32 mouse cellular contexts compared by ENCODE assay signal in genomic region chr5:30146526-30146925, GRCm38 (mm10). TPM values are rescaled to one million over a fixed set of nuclear protein-coding genes. Genes with fewer than 3 reads are reported as not detected.
A peak's percentile ranks its signal among the peaks of the same experiment; 100 is the strongest.
DNase-seq lines count a peak whose midpoint lies in the region.
"Had no signal": no experiment of that assay in that cellular context is flagged by ENCODE, and none has a peak within 500 bp of the region (broad histone marks: within the 10 kb centered on the region; RNA-seq: fewer than 3 reads in every experiment).

No protein-coding gene starts in this region.

- peaks cover 13% of the 10 kb centered on the region; the same call in 1 of the 2 replicates for H3K4me1 ChIP-seq in brown adipose tissue, adult 24 weeks (ENCODE audit: control insufficient read depth, insufficient read depth, insufficient read length, low read length)
- H3K4me1 ChIP-seq: embryonic facial prominence, embryonic 15.5 days had no signal

- peak; percentile 47 for DNase-seq in adrenal gland, postnatal 10 days
- no peak for DNase-seq in adrenal gland, adult 8-10 months
- peak; percentile 56 for DNase-seq in heart, adult 11 months
- no peak for DNase-seq in heart, postnatal 4 days
- DNase-seq in Muller cell, postnatal 12 days (ENCODE audit: inconsistent ontology term), result peak; percentile 59
- no peak for DNase-seq in layer of hippocampus, adult 18-20 months (ENCODE audit: low spot score in 2 of 2)
- no peak for DNase-seq in right cerebral cortex, postnatal 10 days (ENCODE audit: low spot score in 2 of 2)
- DNase-seq: adrenal gland, postnatal 36 days; B cell, adult 2 months; cerebellum, adult 11 months; cerebellum, adult 18-20 months; cerebellum, adult 8-10 months; cerebellum, adult 9-11 months; cerebellum, postnatal 14 days; cerebellum, postnatal 36 days; embryo, embryonic 11 days; forebrain, postnatal 0 days had no signal

- H3K4me3 ChIP-seq in brown adipose tissue, adult 24 weeks (ENCODE audit: insufficient read depth, low read depth, low read length), result no peak overlapping the region
- H3K4me3 ChIP-seq: embryonic facial prominence, embryonic 13.5 days; embryonic facial prominence, embryonic 15.5 days; erythroblast, embryonic 14.5 days; forebrain, embryonic 13.5 days; forebrain, embryonic 15.5 days had no signal

- H3K27ac ChIP-seq in brown adipose tissue, adult 24 weeks (replicated peaks; ENCODE audit: low read depth, low read length), result peak overlapping the region; percentile 89
- H3K27ac ChIP-seq: embryonic facial prominence, embryonic 13.5 days; embryonic facial prominence, embryonic 15.5 days; forebrain, embryonic 13.5 days; forebrain, embryonic 15.5 days had no signal

RNA-seq across cellular contexts. Expression of gene Hadha, which starts 8.4 kb away (rescaled TPM):
- total RNA-seq in adrenal gland, postnatal 10 days (2021), result 100 to 1,000 TPM; 921 to 997 TPM
- 100 to 1,000 TPM; 363 to 446 (median 399) TPM for total RNA-seq in adrenal gland, adult 8-10 months (2022)
- 1,000 to 10,000 TPM; 1,073 to 1,141 TPM for total RNA-seq in heart, postnatal 4 days (2021)
- polyA plus RNA-seq in brown adipose tissue, adult 24 weeks (2012; ENCODE audit: insufficient read depth, insufficient read length, missing spikeins), result 1,889 and 2,102 TPM in 2 replicates
- 10 to 100 TPM; 70.6 to 71.9 TPM for total RNA-seq in layer of hippocampus, adult 18-20 months (2021)

RNA-seq across cellular contexts. Expression of gene Hadhb, which starts 8.5 kb away (rescaled TPM):
- 1,000 to 10,000 TPM; 1,471 to 1,600 TPM for total RNA-seq in adrenal gland, postnatal 10 days (2021)
- total RNA-seq in adrenal gland, adult 8-10 months (2022), result 100 to 1,000 TPM; 412 to 817 (median 632) TPM
- total RNA-seq in heart, postnatal 4 days (2021), result 1,000 to 10,000 TPM; 1,045 to 1,083 TPM
- 4,023 and 4,386 TPM in 2 replicates for polyA plus RNA-seq in brown adipose tissue, adult 24 weeks (2012; ENCODE audit: insufficient read depth, insufficient read length, missing spikeins)
- total RNA-seq in layer of hippocampus, adult 18-20 months (2021), result 10 to 100 TPM; 95.8 to 97.8 TPM

RNA-seq across cellular contexts. Expression of gene 3110082J24Rik, which starts 40.6 kb away (rescaled TPM):
- total RNA-seq in adrenal gland, postnatal 10 days (2021), result not detected
- not detected for total RNA-seq in adrenal gland, adult 8-10 months (2022)
- not detected for total RNA-seq in heart, postnatal 4 days (2021)
- not detected in 2 replicates for polyA plus RNA-seq in brown adipose tissue, adult 24 weeks (2012; ENCODE audit: insufficient read depth, insufficient read length, missing spikeins)
- 1 to 10 TPM; 2.6 to 4.1 TPM for total RNA-seq in layer of hippocampus, adult 18-20 months (2021)
- total RNA-seq: adrenal gland, adult 18-20 months; adrenal gland, postnatal 36 days; CH12.LX; common myeloid progenitor, adult 5-6 weeks; G1E had no signal
- polyA plus RNA-seq: activated CD4-positive, CD25-positive, alpha-beta regulatory T cell, adult 4 months; CD4-positive, CD25-positive, alpha-beta regulatory T cell, adult 4 months; embryonic facial prominence, embryonic 13.5 days; embryonic facial prominence, embryonic 15.5 days; erythroblast, embryonic 14.5 days; G1E; Patski had no signal

RNA-seq across cellular contexts. Expression of gene Garem2, which starts 41.6 kb away (rescaled TPM):
- under 1 TPM; 0.12 to 0.30 TPM for total RNA-seq in adrenal gland, postnatal 10 days (2021)
- total RNA-seq in adrenal gland, adult 8-10 months (2022), result under 1 TPM in 1 of 4 experiments, not detected in 3; 0.10 TPM
- total RNA-seq in heart, postnatal 4 days (2021), result under 1 TPM; 0.27 to 0.45 TPM
- polyA plus RNA-seq in brown adipose tissue, adult 24 weeks (2012; ENCODE audit: insufficient read depth, insufficient read length, missing spikeins), result not detected in 2 replicates
- total RNA-seq in layer of hippocampus, adult 18-20 months (2021), result 10 to 100 TPM; 10.9 to 11.3 TPM
- total RNA-seq: adrenal gland, adult 18-20 months; adrenal gland, postnatal 36 days; common myeloid progenitor, adult 5-6 weeks had no signal
- polyA plus RNA-seq: activated CD4-positive, CD25-positive, alpha-beta regulatory T cell, adult 4 months; CD4-positive, CD25-positive, alpha-beta regulatory T cell, adult 4 months; erythroblast, embryonic 14.5 days; G1E had no signal

RNA-seq across cellular contexts. Expression of gene Adgrf3, which starts 59.0 kb away (rescaled TPM):
- under 1 TPM; 0.30 to 0.58 TPM for total RNA-seq in adrenal gland, postnatal 10 days (2021)
- total RNA-seq in adrenal gland, adult 8-10 months (2022), result not detected
- total RNA-seq in heart, postnatal 4 days (2021), result under 1 TPM; 0.21 to 0.45 TPM
- not detected in 2 replicates for polyA plus RNA-seq in brown adipose tissue, adult 24 weeks (2012; ENCODE audit: insufficient read depth, insufficient read length, missing spikeins)
- not detected for total RNA-seq in layer of hippocampus, adult 18-20 months (2021)
- total RNA-seq: adrenal gland, adult 18-20 months; adrenal gland, postnatal 36 days; common myeloid progenitor, adult 5-6 weeks; forebrain, postnatal 0 days had no signal
- polyA plus RNA-seq: activated CD4-positive, CD25-positive, alpha-beta regulatory T cell, adult 4 months; CD4-positive, CD25-positive, alpha-beta regulatory T cell, adult 4 months; embryonic facial prominence, embryonic 11.5 days; embryonic facial prominence, embryonic 13.5 days; erythroblast, embryonic 14.5 days; forebrain, embryonic 11.5 days; forebrain, embryonic 13.5 days; forebrain, embryonic 15.5 days; forebrain, postnatal 0 days had no signal

Comparison
In these comparisons a context has a peak if more than half of its experiments do, and no peak if none do; other contexts are left out.
1. DNase-seq: peak in adrenal gland, postnatal 10 days (single experiment), heart, adult 11 months (single experiment) and Muller cell, postnatal 12 days (single experiment); none in adrenal gland, adult 8-10 months (single experiment), heart, postnatal 4 days (single experiment), layer of hippocampus, adult 18-20 months (0 of 2) and right cerebral cortex, postnatal 10 days (0 of 2).
2. RNA of gene Hadha, which starts 8.4 kb away (total RNA-seq): 1,073 to 1,141 TPM in heart, postnatal 4 days, 921 to 997 TPM in adrenal gland, postnatal 10 days and 363 to 446 TPM in adrenal gland, adult 8-10 months; 70.6 to 71.9 TPM in layer of hippocampus, adult 18-20 months; every median in the first group is over 4 times any median in the second.
3. RNA of gene Hadhb, which starts 8.5 kb away (total RNA-seq): 1,471 to 1,600 TPM in adrenal gland, postnatal 10 days, 1,045 to 1,083 TPM in heart, postnatal 4 days and 412 to 817 TPM in adrenal gland, adult 8-10 months; 95.8 to 97.8 TPM in layer of hippocampus, adult 18-20 months; every median in the first group is over 4 times any median in the second.